Mouse (Mus musculus): ENCODE data around the gene Ust.

The Ust gene

GRCm38 (mm10) chr10:8330006-8330405 is 188.6 kb downstream of the Ust start:
- DNase-seq (ENCODE audit: low spot score in 2 of 2): no peak

GRCm38 (mm10) chr10:8323304-8323765 is 195.3 kb downstream of the Ust start:
- peak; percentile 45 to 67 for DNase-seq (ENCODE audit: low spot score in 2 of 2)

GRCm38 (mm10) chr10:8320771-8321170 is 197.9 kb downstream of the Ust start:
- DNase-seq (ENCODE audit: low spot score in 2 of 2): no peak

- DNase-seq (ENCODE audit: low spot score in 2 of 2): no peak
Observed at GRCm38 (mm10) chr10:8309435-8309834, 209.2 kb downstream of the Ust start.

GRCm38 (mm10) chr10:8304211-8304610 is 214.4 kb downstream of the Ust start:
- DNase-seq (ENCODE audit: low spot score in 2 of 2): no peak

- no peak for DNase-seq (ENCODE audit: low spot score in 2 of 2)
Observed at GRCm38 (mm10) chr10:8299166-8299565, 219.5 kb downstream of the Ust start.

- DNase-seq (ENCODE audit: low spot score in 2 of 2): no peak
Observed at GRCm38 (mm10) chr10:8297214-8297613, 221.4 kb downstream of the Ust start.

GRCm38 (mm10) chr10:8290661-8291060 is 228.0 kb downstream of the Ust start:
- no peak for DNase-seq (ENCODE audit: low spot score in 2 of 2)

- DNase-seq (ENCODE audit: low spot score in 2 of 2): no peak
Observed at GRCm38 (mm10) chr10:8287350-8287791, 231.3 kb downstream of the Ust start.

GRCm38 (mm10) chr10:8283991-8284390 is 234.6 kb downstream of the Ust start:
- DNase-seq (ENCODE audit: low spot score in 2 of 2): no peak

GRCm38 (mm10) chr10:8277094-8277493 is 241.5 kb downstream of the Ust start:
- no peak for DNase-seq (ENCODE audit: low spot score in 2 of 2)

GRCm38 (mm10) chr10:8269681-8270080 is 248.9 kb downstream of the Ust start:
- DNase-seq (ENCODE audit: low spot score in 2 of 2): no peak

GRCm38 (mm10) chr10:8259716-8260115 is 258.9 kb downstream of the Ust start:
- no peak for DNase-seq (ENCODE audit: low spot score in 2 of 2)

GRCm38 (mm10) chr10:8250005-8250404 is 268.6 kb downstream of the Ust start:
- DNase-seq (ENCODE audit: low spot score in 2 of 2): no peak

- peak; percentile 62 to 64 for DNase-seq (ENCODE audit: low spot score in 2 of 2)
Observed at GRCm38 (mm10) chr10:8242336-8242735, 276.3 kb downstream of the Ust start.

- no peak for DNase-seq (ENCODE audit: low spot score in 2 of 2)
Observed at GRCm38 (mm10) chr10:8240703-8241102, 277.9 kb downstream of the Ust start.

- peak; percentile 48 to 80 for DNase-seq (ENCODE audit: low spot score in 2 of 2)
Observed at GRCm38 (mm10) chr10:8240242-8240641, 278.4 kb downstream of the Ust start.

- peak; percentile 22 to 28 for DNase-seq (ENCODE audit: low spot score in 2 of 2)
Observed at GRCm38 (mm10) chr10:8236780-8237571, 281.6 kb downstream of the Ust start.

- DNase-seq (ENCODE audit: low spot score in 2 of 2): no peak
Observed at GRCm38 (mm10) chr10:8233148-8233901, 285.3 kb downstream of the Ust start.

- DNase-seq (ENCODE audit: low spot score in 2 of 2): no peak
Observed at GRCm38 (mm10) chr10:8232535-8232934, 286.1 kb downstream of the Ust start.

GRCm38 (mm10) chr10:8228375-8228743 is 290.3 kb downstream of the Ust start:
- DNase-seq (ENCODE audit: low spot score in 2 of 2): no peak

- no peak for DNase-seq (ENCODE audit: low spot score in 2 of 2)
Observed at GRCm38 (mm10) chr10:8227705-8228374, 290.8 kb downstream of the Ust start.
